Mouse (Mus musculus) frontal cortex, postnatal 10 days (tissue): ENCODE results near the gene Pgm2.

Experiments used
- DNase-seq, 2 experiments: peaks; one replicate each; pipeline ENCODE4 v3.0.0; 2022; ENCODE audit warnings: low spot score in 2 of 2, mixed read lengths in 1 of 2

Gene Pgm2

DNA sequence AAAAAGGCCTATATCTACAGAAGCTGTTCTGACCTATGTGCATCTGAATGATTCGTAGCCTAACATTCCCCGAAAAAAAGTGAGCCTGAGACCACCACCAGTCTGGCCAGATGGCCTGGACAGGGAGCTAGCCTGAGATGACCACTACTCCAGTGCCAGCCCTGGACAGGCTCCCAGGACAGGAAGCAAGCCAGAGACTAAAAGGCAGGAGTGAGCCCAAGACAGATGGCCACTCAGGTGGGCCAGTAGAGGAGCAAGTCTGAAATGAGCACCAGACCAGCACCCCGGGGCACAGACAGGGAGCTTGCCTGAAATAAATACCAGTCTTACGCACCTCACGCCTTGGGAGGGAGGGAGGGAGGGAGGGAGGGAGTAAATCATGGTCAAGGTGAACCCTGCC is 51.6 kb downstream of the Pgm2 start:
- no peak for DNase-seq

DNA sequence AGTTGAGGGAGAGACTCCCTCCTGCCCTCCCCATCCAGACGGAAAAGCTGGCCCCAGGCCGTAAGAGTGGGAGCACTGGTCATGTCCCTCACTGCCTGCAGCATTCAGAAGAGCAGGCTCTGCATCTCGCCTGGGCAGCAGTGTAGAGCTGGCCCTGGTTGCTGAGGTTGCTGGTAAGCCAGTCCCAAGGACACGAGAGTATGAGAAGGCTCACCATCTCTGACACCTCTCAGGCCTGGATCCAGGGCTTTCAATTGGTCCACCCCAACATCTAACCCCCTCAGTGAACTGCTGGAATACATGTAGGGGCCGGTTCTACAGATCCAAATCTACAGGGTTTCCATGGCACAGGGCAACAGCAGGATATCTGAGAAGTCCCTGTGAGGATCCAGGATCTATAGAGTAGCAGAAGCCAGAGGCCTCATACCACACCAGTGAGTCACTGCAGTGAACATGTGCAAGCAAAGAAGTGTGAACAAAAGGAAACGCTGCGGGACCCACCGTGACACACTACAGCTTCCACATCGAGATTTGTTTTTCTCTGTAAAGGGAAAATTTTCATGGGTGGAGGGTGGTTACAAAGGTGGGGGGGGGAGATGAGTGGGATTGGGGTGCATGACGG is 53.7 kb downstream of the Pgm2 start:
- DNase-seq, result no peak

DNA sequence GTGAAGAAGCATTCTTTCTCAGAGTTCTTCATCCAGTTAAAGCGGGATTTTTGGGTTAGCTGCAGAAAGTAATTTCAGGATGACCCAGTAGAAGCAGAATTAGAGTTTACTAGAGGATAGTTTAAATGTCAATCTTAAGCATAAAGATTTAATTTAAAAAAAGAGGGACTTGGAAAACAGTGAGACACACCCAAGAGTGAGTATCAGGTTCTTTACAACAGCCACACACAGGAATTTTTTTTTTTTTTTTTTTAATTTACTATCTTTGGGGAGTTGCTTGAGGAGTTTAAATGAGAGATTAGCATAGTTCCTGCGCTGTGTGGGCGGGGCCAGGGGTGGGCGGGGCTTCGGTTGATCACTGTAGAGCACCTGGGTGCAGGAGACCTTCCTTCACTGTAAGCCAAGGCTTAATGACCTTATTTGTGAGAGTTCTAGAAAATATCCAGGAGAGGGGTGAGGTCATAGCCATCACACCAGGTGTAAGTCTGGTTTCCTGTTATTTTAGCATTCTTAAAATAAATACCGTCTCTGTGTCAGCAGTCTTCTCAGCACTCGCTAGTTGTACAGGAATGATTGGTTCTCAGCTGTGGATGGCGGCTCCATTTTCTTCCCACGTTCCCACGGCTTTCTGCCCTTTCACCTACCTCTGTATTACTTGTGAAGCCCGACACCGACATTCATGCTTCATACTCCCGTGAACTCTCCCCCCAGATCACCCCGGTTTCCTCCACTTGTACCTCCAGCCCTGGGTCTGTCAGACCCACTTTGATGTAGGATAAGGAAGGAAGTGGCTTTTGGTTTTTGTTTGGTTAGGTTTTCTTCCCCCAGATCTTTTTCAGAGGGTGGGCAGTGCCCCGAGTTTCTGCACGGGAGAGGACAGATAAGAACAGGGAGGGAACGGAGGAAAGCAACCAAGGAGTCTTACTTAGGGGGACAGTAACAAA is 56.7 kb downstream of the Pgm2 start:
- no peak for DNase-seq

DNA sequence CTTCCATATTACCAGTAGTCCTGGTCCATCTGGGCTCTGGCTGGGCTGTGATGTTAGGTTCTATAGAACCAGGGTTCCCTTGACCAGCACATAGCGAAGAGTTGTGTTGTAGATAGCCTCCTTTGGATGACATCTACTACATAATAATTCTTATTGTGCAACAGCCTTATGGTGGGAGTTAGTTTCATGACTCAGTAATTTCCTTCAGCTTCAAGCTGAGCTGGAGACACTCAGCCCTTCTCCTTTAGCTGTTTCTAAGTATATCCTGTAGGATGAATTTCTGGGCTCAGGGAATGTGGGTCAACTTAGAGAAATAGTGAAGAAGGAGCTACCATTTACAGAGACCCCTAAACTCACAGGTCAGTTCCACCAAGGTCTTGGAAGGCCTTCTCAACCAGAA is 60.6 kb downstream of the Pgm2 start:
- no peak for DNase-seq

DNA sequence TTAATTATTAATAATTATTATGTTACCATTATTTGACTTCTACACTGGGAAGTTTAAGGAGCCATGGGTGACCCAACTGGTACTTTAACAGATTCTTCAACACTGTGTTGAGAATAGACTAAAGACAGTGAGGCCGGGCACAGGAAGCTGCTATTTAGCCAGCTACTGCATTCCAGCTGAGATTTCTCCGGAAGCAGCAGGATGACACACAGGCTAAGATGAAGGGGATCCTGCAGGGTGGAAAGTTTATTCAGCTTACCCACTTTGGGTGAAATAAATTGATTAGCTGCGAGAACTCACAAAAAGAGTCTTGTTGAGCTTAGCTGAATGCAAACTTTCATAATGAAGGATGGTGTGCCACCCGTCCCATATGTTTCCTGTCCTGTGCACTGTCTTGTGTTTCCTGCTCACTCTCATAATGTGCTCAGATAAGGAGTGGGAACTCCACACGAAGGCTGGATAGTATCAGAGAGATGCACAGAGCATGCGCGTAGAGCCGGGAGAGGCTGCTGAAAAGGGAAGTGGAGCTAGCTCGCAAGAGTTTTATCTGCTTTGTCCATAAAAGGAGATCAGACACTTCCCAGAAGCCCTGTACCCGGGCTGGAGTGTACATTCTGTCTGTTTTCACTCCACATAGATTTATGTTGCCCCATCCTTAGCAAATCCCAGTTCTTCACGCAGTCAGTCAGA is 63.3 kb downstream of the Pgm2 start, which contains the start of gene Tbc1d1:
TSS of gene Tbc1d1 (plus strand) at position 445 of the 690 bp plus-strand sequence.
- DNase-seq, result no peak

DNA sequence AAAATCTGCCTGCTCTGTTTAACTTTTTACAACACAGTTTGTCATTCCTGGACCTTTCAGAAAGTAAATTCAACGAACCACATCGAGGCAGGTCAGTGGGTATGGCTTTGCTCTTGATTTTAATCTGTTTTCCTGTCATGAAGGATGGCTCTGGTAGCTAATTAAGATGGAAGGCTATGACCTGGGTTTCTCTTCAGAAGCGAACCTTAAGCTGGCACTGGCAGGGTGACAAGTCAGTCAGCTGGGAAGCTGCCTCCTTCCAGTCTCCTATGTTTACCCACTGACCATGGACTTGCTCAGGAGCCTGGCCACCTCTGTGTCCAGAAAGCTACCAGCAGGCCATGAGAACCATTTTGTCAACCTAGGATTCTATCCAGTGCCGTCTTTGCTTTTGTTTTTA is 63.8 kb downstream of the Pgm2 start:
- no peak for DNase-seq

DNA sequence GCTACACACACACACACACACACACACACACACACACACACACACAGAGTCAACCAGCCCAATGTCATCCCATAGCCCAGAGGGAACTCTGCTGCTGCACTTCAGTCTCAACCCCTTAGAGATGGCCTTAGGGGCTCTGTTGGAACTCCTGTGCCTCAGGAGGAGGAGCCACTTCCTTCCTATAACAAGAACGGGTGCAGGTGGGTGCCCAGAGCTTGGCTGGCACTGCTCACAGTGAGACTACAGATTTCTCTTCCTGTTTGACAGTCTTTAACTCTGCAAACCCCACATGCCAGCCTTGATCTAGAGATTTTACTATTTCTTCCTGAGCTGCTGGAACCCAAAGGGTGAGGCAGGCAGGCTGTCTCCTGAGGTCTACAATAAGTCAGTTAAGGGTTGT is 65.2 kb downstream of the Pgm2 start:
- DNase-seq, result no peak

DNA sequence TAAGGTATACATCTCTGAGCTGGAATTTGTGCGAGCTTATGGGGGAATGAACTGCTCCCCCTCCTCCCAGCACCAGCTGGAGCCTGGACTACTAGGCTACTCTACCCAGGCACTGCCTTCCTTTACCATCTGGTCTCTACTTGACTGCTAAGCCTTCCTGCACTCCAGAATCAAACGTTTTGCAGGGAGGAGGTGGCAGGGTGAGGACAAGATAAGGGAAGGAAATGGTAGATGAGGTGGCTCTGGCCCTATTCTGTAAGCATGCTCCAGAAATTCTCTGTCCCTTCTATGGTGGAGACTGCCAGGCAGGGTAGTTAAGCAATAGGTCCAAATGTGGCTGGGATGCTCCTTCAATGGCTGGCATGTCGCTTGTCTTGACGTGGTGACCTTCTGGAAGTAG is 65.8 kb downstream of the Pgm2 start:
- no peak for DNase-seq

DNA sequence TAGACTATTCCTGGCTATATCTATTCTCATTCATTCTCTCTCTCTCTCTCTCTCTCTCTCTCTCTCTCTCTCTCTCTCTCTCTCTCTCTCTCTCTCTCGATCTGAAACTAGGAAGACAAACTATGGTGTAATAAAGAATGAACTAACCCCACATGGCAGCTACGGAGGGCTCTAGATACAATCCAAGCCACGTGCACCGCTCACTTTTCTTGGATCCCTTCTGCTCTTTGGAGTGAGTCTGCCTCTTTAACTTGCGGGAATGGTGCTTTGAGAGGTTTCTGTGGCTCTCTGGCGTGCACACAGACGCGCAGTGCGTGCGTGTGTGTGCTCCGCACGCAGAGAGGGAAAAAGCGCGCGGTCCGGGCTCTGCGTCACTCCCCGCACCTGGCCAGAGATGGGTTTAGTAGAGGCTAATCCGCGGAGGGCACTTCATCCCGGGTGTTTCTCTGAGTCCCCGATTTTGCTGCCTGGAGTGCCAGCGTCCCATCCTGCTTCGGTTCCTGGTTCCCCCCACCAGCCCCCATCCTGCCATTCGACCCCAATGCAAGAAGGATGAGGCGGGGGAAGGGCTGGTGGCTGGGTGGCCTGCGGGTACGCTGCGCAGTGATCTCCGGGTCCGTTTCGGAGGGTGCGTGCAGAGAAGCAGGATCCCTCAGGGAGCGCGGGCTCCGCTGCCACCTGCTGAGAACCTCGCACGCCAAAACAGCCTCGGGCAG is 66.5 kb downstream of the Pgm2 start:
- DNase-seq, result peak; percentile 32 to 34

DNA sequence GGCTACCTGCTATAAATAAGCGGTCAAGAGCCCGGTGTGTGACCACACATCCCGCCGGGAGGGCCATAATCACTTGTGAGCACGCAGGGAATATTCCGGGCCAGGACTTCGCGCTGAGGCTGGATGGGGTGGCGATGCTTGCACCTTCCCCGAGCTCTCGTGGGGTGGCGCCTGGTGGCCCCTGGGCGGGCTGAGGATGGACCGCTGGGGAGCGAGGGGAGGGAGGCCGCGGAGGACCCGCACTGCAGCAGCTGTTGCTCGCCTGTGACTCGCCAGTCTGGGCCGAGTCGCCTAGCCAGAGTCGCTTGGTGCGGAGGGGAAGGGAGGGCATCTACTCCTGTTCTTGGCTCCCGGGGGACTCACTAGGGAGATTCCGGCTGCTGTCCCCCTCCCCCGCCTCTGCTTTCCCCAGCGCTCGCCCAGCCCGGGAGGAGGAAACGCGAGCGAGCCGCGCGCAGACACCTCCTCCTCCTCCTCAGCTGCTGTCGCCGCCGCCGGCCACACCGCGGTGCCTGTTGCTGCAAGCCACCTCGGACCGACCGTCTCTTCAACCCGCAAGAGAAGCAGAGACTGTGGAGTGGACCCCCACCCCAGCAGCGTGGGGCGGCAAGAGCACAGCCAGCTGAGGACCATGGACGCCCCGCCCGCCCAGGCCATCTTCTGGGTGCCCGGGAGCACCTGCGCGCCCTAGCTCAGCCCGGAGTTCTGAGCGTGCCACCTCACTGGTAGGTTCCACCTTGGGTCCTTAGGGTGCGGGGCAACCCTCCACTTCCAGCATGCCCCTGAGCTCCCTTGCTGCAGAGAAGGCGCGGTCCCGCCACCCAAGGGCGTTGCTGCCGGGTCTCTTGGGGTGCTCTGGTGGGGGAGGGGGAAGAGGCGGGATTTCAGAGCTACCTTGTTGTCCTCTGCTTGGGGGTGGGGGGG is 67.3 kb downstream of the Pgm2 start:
- peak; percentile 60 to 71 for DNase-seq

DNA sequence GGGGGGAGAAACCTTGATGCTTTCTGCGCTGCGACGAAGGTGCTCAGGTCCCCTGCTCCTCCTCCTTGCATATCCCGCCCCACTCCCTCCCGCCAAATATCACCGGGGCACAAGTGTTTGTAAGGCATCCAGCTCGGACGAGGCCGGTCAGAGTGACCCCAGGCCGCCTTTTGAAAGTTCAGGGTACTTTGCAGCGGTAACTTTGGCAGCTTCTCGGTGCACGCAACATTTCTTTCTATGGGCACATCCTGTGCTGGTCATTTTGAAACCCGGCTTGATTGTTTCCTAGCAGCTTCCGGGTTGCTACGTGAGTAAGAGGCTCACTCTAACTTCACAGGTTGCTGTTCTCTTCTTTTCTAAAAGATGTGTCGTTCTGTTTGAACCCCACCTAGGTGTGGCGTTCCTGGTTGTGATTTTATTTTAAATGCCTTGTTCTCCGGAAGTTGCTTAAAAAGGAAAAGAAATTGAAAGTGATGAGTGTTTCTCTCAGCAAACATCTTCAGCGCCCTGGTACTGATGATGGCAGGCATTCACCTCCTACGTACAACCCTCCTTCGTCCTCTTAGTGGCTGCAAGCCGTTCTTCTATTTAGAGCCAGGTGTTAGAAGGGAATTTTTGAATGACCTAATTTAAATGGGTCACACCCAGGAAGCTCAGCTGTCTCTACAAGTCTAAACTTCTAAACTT is 68.1 kb downstream of the Pgm2 start:
- no peak for DNase-seq

DNA sequence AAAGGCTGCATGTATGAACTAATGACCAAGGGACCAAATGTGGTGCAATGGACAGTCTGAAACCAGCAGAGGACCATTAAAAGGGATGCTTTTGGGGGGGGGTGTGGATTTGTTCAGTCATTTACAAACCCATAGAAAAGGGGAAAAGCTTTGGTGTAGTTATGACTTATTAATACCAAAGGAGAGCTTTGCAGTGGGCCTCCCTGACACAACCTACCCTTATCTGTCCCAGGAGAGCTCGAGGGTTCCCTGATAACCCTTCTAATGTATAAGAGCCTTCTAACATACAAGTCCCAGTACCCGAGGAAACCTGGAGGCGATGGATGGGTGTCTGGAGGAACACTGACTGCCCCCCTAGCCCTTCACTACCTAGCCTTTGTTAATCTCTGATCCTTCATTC is 69.2 kb downstream of the Pgm2 start:
- DNase-seq, result no peak

DNA sequence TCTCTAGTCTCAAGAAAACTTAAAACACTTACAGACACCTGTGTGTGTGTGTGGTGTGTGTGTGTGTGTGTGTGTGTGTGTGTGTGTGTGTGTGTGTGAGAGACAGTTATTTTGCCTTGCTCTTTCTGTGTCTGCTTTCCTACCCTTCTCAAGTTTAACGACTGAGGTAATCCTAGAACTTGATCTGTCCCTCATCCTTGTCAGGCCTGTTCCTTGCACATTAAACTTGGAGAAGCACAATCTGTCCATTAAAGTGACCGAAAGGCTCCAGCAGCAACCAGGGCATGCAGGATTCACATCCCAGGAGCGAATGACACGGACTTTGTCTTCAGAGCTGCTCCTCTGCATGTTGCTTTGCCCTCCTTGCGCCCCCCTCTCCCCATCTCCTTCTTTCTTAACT is 69.8 kb downstream of the Pgm2 start:
- no peak for DNase-seq

DNA sequence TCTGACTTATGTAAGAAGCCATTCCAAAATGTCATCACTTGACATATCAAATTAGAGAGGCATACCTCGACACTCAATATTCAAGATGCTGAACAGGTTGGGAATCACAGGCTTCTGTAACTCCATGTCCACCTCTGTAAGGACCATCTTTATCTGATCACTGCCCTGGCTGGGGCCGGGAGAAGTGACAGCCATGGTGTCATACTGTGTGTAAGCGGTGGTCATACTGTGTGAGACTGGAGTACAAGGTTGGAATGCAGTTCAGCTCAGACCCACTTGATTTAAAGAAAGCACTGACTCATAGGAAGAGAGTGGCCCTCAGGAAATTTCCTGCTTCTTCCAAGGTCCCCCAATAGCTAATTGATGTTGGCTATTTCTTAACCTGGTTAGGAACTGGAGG is 71.7 kb downstream of the Pgm2 start:
- DNase-seq, result no peak

DNA sequence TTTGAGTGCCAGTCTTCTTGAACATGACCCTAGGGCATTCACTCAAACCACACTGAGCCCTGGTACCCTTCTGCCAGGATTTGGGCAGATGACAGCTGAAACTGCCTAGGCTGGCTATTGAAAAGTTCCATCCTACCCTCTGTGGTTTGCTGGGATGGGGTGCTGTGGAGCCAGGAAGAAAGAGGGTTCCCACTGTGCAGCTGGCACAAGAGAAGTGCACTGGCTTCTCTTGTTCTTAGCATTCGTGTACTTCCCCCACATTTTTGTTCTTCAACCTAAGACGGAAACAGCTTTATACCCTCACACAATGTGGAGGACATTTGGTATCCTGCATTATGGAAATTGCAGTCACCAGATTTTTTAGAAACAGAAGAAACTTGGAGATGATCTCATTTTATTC is 73.1 kb downstream of the Pgm2 start:
- no peak for DNase-seq

DNA sequence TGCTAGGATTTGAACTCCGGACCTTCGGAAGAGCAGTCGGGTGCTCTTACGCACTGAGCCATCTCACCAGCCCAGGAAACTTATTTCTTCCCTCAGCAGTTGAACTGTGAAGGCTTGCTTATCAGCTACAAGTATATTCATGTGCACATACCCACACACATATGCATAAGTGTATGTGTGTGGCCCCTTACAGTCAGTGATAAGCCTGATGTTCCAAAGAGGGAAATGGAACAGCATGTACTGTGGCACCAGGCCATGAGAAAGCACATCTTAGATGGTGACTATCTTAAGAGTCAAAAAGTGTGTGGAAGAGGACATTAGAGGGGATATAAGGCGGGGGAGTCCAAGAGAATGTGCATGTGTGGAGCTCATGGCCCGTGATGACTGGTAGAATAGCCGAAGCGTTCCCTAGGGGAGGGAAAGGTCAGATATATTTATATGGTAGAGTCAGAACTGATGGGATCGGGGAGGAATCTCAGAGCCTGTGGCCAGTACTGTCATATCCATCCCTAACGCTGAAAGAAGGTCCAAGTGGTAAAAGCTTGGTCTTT is 76.3 kb downstream of the Pgm2 start:
- no peak for DNase-seq

DNA sequence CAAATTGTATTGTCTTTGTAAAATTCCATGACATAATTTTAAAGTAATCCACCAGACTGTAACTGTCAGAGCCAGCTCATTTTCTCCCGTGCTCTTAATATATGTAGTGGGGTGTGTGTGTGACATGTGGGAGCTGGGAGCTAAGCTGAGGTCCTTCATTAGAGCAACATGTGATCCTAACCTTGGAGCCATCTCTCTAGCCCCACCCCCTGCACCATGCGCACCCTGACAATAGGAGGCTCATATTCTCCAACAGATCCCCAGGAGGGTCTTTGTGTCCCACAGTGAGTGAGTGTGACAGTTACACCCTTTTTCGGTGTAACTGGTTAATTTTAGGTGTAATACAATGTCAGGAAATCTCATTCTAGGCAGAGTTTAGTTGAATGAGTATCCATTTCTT is 80.1 kb downstream of the Pgm2 start:
- DNase-seq, result no peak

DNA sequence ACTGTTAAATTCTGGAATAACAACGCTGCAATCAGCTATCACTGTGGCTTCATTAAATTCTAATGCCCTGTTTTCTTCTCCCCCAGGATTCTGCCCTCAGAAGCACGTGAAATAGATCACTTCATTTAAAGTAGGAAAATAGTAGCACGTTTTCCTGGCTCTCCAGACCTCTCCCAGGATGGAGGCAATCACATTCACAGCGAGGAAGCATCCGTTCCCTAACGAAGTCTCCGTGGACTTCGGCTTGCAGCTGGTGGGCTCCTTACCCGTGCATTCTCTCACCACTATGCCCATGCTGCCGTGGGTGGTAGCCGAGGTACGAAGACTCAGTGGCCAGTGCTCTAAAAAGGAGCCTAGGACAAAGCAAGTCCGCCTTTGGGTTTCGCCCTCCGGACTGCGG is 80.6 kb downstream of the Pgm2 start:
- DNase-seq, result no peak

DNA sequence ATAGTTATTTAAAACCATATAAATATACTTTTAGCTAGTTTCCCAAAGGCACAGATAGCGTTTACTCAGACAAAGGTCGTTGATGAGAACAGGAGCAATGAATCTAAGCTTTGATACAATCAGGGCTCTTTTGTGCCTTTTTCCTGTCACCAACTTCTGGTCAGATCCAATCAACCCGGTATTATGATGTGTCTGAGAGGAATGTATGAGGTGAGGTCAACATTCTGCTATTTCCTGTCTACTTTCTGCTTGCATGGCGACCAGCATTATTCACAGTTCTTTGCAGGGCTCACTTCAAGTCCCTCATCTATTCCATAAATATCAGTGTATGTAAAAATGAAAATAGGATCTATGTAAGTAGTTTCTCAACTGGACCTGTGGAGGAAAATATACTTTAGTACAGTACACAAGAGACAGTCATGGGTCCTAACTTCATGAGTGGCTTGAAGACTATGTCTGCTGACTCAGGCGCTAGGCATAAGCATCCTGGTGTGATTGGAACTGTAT is 81.7 kb downstream of the Pgm2 start:
- no peak for DNase-seq
